Mouse (Mus musculus) CD4-positive, CD25-positive, alpha-beta regulatory T cell, adult 2 months (primary cell): ENCODE data around the gene Zdhhc14.

ENCODE experiments used
- DNase-seq: peaks from one replicate; pipeline ENCODE4 v3.0.0-alpha.2; 2012; ENCODE audit warnings: low read depth, low spot score

Zdhhc14 gene

DNA sequence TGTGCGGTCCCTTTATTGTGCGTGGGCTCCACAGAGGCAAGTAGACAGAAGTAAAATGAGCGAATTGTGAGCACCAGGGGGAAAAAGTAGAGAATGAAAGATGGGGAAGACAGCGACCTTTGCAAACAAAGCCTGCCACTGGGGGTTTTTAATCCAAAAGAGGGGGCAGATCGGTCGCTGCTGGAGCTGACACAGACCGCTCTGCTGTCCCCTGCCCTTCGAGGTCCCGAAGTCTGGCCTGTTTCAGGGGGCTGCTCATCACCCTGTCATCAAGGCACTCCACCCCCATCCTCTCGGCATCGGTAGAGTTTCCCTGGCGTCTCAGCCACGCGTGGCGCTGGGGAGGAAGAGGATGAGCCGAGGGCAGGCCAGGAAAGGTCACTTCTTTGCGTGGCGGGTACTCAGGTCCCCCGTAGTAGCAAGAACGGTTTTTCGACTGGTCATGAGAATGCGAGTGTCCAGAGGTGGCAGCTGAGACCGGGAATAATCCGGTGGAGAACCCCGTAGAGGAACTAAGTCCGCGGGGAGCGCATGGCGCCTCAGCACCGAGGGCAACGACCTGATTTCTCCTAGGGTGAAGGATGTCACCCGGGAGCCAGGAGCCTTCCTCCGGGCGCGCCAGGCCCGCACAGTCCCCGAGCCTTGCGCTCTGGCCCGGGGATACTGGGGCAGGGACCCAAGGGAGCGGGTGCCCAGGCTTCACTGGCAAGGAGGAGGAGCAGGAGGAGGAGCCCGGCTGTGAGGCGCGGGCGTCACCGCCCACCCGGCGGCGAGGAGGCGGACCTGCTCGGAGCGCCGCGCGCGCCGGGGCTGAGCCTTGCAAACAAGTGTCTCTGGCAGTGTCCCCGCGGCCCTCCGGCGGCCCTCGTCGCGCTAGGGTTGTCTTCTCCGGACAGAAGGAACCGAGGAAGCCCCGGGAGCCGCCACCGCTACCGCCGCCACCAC is at the start of gene Zdhhc14:
Zdhhc14 (plus strand) TSS at position 757 of the 945 bp plus-strand sequence.
- peak; percentile 92 for DNase-seq

DNA sequence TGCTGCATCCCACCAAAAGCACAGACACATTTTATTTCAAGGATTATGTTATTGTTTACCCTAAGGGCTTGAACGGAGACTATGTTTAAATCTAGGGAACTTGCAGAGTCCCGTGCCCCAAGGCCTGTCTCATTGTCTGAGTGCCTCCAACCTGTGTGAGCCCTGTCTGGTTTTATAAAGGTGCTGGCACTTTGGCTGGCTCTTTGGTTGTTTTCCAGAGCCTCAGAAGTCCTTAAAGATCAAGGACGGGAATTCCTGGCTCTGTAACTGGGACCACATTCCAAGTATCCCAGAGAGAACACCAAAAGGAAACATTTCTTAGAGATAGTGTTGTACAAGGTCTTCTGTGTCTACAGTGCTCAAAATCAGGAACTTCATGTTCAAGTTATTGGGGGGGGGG is 49.1 kb upstream of the Zdhhc14 start:
- DNase-seq, result no peak

DNA sequence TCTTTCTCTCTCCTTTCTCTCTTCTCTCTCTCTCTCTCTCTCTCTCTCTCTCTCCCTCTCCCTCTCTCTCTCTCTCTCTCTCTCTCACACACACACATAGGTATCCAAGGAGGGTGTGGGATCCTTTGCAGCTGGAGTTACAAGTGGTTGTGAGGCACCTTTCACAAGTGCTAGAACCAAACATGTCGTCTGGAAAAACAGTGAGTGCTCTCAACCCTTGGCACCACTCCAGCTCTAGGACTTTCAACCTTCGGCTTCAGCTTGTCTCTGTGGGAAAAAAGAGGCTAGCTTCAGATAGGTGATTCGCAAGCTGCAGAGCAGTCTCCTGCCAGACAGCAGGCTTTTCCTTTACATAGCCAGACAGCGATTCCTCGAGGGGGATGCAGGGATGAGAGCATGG is 48.6 kb upstream of the Zdhhc14 start:
- DNase-seq, result no peak

DNA sequence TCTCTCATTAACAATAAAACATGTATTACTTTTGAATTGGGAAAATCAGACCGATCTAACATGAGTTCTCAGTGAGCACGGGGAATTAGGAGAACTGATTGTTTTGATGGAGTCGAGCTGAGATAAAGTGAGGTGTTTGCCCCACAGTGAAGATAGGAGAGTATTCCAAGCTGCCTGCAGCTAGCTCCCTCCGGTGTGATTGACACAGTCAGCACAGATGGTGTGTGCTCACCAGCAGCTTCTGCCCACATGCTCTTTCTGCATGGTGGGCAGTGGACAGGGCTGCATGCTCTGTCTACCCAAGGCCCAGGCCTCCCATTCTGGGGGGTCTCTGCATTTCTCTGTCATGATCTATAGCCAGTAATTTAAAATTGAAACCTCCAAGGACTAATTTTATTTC is 38.7 kb upstream of the Zdhhc14 start:
- DNase-seq, result no peak

DNA sequence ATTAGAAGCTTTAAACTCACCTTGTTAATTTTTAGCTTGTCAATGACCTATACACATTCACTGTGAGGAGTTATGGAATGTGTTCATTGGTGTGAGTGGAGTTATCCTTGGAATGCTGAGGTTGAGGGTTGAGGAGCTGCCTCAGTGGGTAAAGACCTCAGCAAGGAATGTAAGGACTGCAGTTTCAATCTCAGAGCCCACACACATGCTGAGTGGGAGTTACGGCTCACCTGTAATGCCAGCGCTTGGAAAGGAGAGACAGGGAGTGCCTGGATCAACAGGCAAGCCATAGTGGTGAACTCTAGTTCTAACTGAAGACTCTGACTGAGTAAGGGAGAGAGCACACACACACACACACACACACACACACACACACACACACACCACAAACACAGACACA is 28.4 kb upstream of the Zdhhc14 start:
- DNase-seq, result no peak

DNA sequence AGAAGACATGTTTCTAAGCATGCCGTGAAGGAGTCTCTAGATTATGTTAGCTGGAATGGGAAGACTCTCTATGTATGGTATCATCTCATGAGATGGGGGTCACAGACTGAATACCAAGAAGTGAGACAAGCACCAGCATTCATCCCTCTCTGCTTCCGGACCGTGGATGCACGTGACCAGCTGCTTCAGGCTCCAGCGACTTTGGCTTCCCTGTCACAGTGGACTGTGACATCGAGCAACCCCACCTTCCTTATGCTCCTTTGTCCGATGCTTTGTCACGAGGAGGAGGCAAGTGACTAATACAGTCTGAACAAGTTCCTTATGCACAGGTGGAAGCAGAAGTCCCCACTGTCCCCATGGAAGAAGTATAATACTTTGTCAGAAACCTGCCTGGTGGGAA is 25.6 kb upstream of the Zdhhc14 start:
- DNase-seq, result no peak

DNA sequence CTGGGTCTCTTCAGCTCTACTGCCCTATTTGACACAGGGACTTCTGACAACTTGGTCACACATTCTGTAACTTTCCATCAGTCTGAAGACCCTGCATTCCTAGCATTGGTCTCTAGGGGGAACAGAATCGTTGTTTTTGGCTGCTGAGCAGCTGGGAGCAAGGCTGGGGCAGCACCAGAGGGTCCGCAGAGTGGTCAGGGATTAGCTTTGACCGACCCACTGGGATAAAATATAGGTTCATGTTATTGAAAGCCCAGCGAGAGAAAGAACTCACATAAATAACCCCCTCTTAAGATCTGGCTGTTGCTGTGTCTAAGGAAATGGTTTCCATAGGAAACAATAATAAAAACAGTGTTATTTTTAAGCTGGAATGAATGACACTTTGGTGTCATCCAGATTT is 25.2 kb upstream of the Zdhhc14 start:
- no peak for DNase-seq

DNA sequence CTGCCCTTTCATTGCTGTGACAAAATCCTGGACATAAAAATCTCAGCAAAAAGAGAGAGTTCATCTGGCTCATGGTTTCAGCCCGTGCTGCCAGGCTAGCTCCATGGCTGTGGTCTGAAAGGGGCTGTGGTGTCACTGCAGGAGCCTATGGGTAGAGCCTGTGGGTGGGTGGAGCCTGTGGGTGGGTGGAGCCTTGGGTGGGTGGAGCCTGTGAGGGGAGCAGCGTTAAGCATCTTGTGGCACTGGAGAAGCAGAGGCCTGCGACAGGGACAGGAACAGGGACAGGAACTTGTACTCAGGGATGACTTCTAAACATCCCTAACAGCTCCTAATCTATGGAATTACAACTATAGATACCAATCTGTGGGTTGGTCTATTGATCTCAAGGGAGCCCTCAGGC is 20.1 kb upstream of the Zdhhc14 start:
- peak; percentile 22 for DNase-seq

DNA sequence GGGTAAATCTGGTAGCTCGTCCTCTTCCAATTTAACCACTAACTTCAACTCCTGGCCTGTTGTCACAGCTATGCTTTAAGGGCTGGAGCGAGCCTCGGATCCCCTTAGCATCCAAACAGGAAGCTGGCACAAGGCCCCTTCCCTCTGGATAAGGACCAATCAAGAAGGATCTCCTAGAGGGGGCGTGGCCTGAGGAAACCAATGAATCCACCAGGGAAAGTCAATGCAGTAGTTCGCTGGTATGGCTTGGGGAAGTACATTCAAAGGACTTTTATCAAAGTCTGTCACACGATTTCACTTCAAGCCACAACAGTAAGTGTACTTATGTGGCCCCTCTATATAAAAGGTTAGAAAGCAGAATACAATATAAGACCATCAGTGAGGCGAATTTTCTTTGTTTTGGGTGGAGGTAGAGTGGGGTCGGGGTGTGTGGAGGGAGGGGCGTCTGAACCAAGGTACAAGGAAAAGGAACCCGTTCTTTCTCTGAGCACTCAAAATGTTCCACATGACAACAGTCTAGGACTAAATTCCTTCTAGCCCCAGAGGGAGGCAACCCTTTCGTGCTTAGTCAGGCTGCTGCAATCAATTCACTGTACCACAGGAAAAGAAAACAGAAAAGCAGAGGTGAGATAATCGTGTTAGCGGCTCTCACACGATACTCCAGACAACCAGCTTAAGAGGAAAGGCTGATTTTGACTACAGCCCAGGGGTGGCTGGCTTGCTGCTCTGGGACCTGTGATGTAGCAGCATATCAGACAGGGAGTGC is 16.2 kb upstream of the Zdhhc14 start:
- DNase-seq, result no peak

DNA sequence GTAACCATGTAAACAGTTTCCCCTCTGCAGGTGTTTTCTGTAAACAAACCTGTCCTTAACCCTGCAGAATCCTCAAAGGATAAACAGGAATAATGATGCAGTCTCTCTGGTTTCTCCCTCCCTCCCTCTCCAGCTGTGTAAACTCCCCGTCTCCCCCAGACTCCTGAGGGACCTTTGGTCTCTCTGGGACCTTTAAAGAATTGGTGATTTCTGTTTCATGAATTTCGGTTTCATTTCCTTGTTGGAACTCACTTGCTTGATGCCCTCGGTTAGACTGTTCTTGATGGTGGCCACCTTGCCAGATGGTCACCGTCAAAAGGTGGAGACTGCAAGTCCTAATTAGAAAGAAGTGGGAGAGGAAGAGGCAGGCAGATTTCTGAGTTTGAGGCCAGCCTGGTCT is 8.9 kb upstream of the Zdhhc14 start:
- DNase-seq, result no peak

DNA sequence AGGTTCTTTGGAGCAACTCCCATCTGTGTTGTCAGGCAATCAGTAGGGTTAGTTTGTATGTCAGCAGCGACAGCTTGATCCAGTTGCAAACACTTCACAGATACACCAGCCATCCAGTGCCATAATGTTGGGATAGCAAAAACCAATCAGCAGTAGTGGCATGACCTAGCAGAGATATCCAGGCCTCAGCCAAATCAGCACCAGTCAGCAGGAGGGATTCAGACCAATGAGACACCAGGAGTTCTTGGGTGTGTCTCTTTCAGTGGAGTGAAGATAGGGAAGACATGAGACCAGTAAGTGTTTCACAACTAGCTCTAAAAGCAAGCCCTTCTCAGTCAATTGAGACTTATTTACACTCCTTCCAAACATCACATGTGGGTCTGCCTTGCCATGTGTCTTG is 7.7 kb upstream of the Zdhhc14 start:
- DNase-seq, result no peak

DNA sequence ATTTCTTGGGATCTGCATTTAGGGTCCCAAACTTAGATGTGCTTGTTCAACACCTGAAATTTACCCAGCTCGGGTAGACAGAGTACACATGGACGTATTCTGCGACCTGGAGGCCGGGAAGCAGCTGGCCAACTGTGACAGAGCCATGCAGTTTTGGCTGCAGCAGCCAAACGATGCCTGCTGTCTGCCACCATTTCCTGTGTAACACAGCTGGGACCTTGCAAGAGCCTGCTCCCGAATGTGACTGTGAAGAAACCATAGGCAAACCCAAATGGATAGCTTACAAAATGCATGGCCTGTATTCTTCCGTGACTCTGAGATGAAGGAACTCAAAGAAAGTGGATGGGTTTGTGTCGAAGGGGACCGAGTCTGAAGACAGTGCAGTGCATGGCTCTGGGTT is 4.2 kb upstream of the Zdhhc14 start:
- no peak for DNase-seq

DNA sequence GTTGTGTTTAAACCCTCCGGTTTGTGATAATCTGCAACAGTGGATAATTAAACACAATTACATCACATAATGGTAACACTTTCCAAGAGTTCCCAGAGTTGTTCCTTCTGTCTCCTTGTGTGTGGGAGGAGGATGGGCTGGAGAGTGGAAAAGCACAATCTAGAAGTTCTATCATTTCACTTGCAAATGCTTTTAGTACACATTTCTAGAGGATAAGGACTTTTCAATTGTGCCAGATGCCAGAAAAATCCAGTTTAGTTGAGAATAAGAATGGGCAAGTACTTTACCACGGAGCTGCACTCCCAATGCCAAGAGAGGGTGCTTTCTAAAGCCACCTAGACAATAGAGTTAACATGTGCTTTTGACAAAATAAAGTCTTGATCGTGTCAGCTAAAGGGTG is 2.0 kb upstream of the Zdhhc14 start:
- no peak for DNase-seq

DNA sequence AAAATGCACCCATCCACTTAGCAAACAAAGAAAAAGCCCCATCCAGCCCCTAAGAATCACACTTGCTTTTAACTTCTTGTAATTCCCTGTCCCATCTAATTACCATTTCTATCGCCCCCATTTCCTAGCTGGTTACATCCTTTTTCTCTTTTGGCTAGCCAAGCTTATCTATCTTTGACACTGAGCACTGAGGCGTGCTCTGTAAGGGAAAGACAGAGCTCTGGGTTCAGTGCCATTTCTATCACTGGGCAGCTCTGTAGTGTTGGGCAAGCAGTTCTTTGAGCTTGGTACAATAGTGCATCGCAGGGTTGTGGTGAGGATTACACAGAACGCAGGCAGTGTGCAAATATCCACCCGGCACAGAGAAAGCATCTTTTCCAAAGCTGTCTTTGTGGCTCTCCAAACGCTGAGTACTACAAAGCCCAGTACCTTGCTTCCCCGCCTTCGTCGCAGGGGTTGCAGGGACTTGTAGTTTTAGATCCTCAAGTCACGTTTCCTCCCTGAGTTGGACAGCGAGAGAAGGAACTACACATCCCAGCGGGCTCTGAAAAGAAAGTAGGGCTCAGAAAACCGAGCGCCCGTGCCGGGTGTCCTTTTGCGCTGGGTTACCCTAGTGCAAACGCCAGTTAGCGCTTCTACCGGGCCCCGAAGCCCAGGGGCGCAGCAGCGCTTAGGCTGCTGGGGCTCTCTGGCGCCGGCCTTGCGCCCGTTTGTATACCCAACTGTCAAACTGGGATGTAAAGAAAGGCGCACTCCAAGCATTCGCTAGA is 1.1 kb upstream of the Zdhhc14 start:
- DNase-seq, result peak; percentile 92

DNA sequence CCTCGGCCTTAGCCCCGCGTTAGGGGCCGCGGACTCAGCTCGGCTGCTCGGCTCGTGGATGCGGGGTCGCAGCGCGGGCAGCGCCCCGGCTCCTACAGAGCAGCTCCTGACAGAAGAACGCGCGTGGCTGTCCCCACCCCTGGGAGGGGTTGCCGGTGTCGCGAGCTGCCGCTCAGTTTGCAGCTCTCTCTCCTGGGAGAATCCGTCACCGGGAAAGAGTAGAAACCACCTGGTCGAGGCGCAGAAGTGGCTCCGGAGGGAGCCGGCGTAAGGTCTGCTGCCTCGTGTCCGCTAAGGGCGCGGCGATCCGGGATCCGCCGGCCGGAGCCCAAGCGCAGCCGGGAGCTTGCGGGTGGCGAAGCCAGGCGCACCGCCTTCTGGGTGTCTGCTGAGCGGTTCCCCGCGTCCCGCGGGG is 396 bp downstream of the Zdhhc14 start:
- DNase-seq, result no peak

DNA sequence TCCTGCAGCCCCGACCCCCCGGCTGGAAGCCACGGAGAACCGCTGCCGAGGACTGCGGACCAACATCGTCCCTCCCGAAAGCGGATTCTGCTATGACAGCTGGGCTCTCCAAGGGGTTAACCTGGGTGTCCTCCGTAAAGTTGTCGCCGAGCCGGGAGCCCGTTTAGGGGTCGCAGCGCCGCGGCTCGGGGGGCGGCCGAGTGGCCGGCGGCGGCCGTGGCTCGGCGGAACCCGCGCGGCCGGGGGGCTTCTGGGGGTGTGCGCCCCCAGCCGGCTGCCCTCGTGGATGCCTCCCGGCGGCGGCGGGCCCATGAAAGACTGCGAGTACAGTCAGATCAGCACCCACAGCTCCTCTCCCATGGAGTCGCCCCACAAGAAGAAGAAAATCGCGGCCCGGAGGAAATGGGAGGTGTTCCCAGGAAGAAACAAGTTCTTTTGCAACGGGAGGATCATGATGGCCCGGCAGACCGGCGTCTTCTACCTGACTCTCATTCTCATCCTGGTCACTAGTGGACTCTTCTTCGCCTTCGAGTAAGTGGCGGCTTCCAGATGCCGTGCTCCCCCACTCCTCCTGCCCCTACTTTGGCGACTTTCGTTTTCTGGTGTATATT is 909 bp downstream of the Zdhhc14 start:
- DNase-seq, result peak; percentile 38

DNA sequence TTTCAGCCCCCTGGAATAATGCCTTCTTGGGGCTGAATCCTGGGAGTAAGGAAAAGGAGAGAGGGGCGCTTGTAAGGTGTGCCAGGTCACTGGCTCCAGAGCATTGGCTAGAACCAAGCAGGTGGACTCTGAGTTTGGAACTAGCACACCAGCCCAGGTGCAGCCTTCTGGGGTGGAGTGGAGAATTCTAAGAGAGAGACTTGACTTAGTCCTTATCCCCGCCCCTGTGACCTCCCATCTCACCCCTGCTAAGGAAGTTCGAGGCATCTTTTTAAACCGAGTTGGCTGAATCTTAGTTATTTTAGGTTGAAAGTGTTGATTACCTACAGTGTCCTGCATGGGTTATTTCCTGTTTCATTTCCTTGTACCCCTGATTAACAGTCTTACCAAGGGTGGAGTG is 1.5 kb downstream of the Zdhhc14 start:
- peak; percentile 47 for DNase-seq

DNA sequence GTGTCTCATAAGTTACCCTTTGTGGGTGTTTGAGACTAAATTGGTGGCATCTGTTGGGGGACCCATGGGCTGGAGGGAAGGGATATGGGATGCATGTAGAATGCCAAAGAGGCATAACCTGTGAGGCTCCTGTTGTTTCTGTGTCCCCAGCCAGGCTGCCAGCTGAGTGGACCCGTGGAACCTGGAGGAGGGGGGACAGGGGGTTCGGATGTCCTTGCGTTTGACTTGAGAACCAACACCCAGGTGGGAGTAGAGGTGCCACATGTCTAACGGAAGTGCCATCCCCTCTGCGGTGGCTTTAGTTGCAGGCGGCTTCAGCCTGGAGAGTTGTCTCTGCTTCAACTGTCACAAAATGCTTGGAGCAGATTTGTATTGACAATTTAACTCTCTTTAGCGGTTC is 2.5 kb downstream of the Zdhhc14 start:
- no peak for DNase-seq

DNA sequence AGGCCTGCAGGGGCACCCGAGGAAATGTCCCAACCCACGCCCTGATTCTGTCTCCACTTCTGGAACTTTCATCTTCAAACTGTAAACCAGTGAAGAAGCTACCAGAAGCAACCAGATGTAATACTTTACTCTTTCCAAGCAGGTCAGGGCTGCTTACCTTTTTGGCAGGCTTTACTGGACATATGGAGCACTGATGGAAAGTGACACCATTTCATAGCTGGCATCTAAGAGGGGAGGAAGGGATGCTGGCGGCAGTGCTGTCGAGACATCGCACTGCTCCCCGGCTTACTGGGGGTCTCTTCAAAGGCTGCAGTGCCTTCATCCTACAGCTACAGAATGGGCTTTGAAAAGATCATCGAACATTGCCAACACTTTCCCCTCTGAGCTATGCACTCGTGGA is 5.3 kb downstream of the Zdhhc14 start:
- no peak for DNase-seq

DNA sequence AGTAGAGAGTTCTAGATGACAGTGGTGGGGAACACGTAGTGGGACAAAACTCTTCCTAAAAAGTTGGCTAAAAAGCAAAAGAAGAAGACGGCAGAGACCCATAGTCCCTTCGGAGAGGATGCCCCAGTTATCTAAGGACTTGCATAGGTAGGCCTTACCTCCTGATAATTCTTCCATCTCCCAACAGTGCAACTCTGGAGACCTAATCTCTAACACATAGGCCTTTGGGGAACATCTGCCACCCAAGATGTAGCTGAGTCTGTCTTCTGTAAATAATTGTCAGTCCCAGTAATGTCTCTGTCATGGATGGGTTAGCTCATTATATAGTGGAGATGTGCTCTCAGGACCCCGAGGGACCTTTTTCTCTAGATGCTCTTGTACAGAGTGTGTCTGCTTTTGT is 6.6 kb downstream of the Zdhhc14 start:
- DNase-seq, result no peak

DNA sequence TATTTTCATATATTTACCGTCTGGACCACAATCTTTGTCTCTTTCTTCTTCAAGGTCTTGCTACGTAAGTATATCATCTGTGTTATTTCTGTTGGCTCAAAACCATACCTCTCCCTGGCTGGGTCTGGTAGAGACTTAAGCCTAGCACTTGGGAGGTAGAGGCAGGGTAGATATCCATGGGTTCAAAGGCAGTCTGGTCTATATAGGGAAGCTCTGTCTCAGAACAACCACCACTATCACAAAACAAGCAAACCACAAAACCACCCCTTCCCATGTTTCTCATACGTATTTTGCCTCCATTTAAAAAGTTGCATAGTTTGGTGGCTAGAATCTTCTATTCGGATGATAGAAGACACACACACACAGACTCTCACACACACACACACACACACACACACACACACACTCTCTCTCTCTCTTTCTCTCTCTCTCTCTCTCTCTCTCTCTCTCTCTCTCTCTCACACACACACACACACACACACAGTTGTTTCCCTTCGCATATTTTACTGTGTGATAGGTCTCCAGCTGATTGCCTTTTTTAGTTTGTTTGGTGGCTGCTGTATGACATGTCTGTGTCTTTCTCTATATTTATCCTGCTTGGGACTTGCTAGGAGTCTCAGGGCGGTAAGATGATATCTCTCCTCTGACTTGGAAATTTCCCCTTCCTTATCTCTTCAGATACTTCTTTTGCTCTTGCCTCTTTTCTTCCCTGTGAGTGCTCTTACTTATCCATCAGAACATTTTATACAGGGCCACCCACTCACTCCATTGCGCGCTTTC is 11.8 kb downstream of the Zdhhc14 start:
- no peak for DNase-seq
